Mouse (Mus musculus) stomach, embryonic 16.5 days (tissue): ENCODE data around the gene Kmt2e. TPM values are rescaled to one million over a fixed set of nuclear protein-coding genes. Genes with fewer than 3 reads are reported as not detected.
A peak's percentile ranks its signal among the peaks of the same experiment; 100 is the strongest.
"Not testable (repeated sequence)": the region's sequence is repeated elsewhere in the genome, so short reads cannot be mapped to it uniquely, and the experiment has no call there.

Source experiments
- ATAC-seq: fragments of 200-750 bp; cut with Nextera tagmentation; 2 replicates; pipeline ENCODE4 v1.8.0; 2017; ENCODE audit warnings: moderate number of reproducible peaks, moderate TSS enrichment; ENCODE audit not compliant: insufficient read depth, low FRiP score
- H3K27ac ChIP-seq: fragments of 300-500 bp; sonication (generic); 2 replicates; pipeline ENCODE4 v1.5.1; 2014; ENCODE audit warnings: low read length
- H3K27me3 ChIP-seq: fragments of 300-500 bp; sonication (generic); 2 replicates; pipeline ENCODE4 v1.6.1; 2014; ENCODE audit warnings: low read length, control low read depth, mixed read lengths; ENCODE audit not compliant: control insufficient read depth, insufficient read depth
- H3K36me3 ChIP-seq: fragments of 300-500 bp; sonication (generic); 2 replicates; pipeline ENCODE4 v1.6.1; 2014; ENCODE audit warnings: low read length; ENCODE audit not compliant: control insufficient read depth, insufficient read depth
- H3K4me1 ChIP-seq: fragments of 300-500 bp; sonication (generic); 2 replicates; pipeline ENCODE4 v1.6.1; 2014; ENCODE audit warnings: low read length, control low read depth, mixed read lengths; ENCODE audit not compliant: control insufficient read depth, insufficient read depth
- H3K4me2 ChIP-seq: fragments of 300-500 bp; sonication (generic); 2 replicates; pipeline ENCODE4 v1.6.1; 2014; ENCODE audit warnings: low read depth, low read length, mixed read lengths
- H3K4me3 ChIP-seq: fragments of 300-500 bp; sonication (generic); replicated peaks from 2 replicates; pipeline ENCODE4 v1.5.1; 2014; ENCODE audit warnings: mild to moderate bottlenecking, low read length
- H3K9ac ChIP-seq: fragments of 300-500 bp; sonication (generic); 2 replicates; pipeline ENCODE4 v1.6.1; 2014; ENCODE audit warnings: low read length
- H3K9me3 ChIP-seq: fragments of 300-500 bp; sonication (generic); replicated peaks from 2 replicates; pipeline ENCODE4 v1.6.1; 2016; ENCODE audit warnings: low read length, control low read depth; ENCODE audit not compliant: control insufficient read depth
- WGBS: fragments of 180-500 bp; shearing (Covaris S2); extraction: QIAGEN DNeasy Blood & Tissue Kit; methylation state at CpG from one replicate; pipeline ENCODE4 v1.1.7; 2014; 5-methylcytosine and 5-hydroxymethylcytosine counted together
- polyA plus RNA-seq: library from polyadenylated mRNA; unstranded; fragments of >200 nt; fragmentation: Nextera tagmentation; extraction: Ambion mirVana; gene quantifications from 2 replicates; pipeline ENCODE4 v1.2.1, GENCODE M21; 2015

The Kmt2e gene
- polyA plus RNA-seq, 1 experiment from 2014 or later: 90.9 TPM

DNA sequence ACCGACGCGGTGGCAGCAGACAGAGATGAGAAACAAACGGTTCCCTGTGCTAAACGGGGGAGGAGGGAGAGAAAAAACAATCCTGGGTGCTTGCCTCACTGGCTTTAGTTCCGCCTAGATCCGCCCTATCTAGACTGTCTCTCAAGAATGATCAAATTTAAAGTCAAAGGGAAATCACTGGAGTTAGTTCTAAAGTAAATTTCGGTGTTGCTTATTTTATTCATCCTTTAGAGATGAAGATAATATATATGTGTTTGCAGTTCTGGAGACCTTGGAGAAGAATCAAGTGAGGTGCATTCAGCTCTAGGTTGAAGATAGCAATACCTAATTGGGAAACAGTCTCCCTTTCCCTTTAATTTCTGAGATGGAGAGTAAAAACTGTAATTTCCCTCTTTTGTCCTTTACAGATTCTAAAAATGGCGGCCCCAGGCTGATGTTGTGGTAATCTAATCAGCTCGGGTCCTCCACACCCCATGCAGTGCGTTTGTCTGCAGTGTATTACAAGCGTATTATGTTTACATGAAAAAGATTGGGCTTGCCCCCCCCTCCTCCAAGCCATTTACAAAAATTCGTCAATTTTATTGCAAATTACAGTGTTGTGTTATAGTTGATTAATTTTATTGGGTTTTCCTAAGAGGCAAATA lies 1.4 kb downstream of the Kmt2e start:
- Histone ChIP-seq H3K4me3 (peak overlapping the region; percentile 79), H3K27ac (peak overlapping the region; percentile 100), H3K4me2 (peak overlapping the region; percentile 74), H3K9me3 (no peaks in the 10 kb centered on the region), H3K27me3 (no peaks in the 10 kb centered on the region), H3K36me3 (no peaks in the 10 kb centered on the region), H3K9ac (peak overlapping the region; percentile 96), H3K4me1 (peaks cover 8% of the 10 kb centered on the region; the same call in 1 of the 2 replicates)
- under 1% methylated on average over 13 of the region's 13 CpGs for WGBS
- no peak for ATAC-seq

DNA sequence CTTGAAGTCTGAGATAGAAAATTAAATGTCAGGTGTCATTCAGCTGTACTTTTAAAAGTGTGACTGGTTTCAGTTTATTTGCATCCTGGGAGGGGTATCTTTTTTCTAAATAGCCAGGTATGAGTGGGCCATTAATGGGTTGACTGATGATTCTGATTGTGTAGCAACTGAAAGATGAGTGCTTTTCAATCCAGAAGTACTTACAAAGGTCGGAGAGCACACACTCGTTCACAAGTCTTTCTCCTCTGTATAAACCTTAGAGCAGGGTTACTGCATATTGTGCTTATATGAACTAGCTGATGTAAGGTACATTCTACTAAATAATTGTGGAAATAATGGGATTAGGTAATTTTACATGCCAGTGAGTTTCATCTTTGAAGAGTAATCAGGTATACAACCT lies 2.5 kb downstream of the Kmt2e start:
- no peaks in the 10 kb centered on the region for H3K36me3 ChIP-seq
- H3K4me1 ChIP-seq: peaks cover 6% of the 10 kb centered on the region; the same call in 1 of the 2 replicates
- H3K9me3 ChIP-seq: no peaks in the 10 kb centered on the region
- peak overlapping the region; percentile 79 for H3K4me3 ChIP-seq
- H3K9ac ChIP-seq: no peak overlapping the region
- no peak overlapping the region for H3K27ac ChIP-seq
- H3K27me3 ChIP-seq: no peaks in the 10 kb centered on the region
- H3K4me2 ChIP-seq: peak overlapping the region; percentile 74
- WGBS: 8% methylated on average over 2 of the region's 2 CpGs
- ATAC-seq: no peak

DNA sequence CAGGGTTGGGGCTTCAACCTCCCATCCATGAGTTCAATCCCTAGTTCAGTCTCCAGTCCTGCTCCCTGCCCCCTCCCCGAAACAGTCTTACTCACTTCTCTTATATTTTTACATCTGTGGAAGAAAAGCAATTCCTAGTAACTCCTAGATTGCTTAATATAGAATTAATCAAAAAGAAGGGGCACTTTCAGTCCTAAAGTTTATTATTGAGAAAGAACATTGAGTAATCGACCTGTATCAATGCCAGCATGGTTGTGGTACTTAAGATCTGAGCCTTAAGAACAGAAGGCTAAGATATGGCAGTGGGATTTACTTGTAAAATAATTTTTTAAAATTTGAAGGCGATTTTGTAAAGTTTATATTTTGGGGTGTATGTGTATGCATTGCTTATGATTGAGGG lies 5.6 kb downstream of the Kmt2e start:
- peaks cover 6% of the 10 kb centered on the region; the same call in 1 of the 2 replicates for H3K4me1 ChIP-seq
- H3K27me3 ChIP-seq: no peaks in the 10 kb centered on the region
- ATAC-seq: no peak
- no peak overlapping the region for H3K4me3 ChIP-seq
- no peak overlapping the region for H3K27ac ChIP-seq
- no peaks in the 10 kb centered on the region for H3K9me3 ChIP-seq
- no peak overlapping the region for H3K4me2 ChIP-seq
- H3K36me3 ChIP-seq: no peaks in the 10 kb centered on the region
- WGBS: 85% methylated on average over 3 of the region's 3 CpGs
- H3K9ac ChIP-seq: no peak overlapping the region

DNA sequence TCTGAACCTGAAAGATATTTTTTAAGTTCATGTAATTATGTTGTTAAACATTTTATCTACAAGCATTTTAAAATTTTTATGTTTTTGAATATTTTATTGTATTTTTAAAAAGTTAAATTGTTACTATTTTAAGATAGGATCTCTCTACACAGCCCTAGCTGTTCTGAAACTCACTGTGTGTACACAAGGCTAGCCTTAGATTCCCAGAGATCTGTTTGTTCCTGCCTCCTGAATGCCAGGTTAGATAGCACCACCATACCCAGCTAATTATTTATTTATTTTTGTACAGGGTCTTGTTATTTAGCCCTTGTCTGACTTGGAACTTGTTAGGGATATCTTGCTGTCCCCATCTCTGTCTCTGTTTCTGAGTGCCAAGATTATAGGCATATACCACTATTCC lies 6.3 kb downstream of the Kmt2e start:
- H3K4me1 ChIP-seq: peaks cover 6% of the 10 kb centered on the region; the same call in 1 of the 2 replicates
- ATAC-seq: no peak
- H3K4me2 ChIP-seq: no peak overlapping the region
- H3K4me3 ChIP-seq: no peak overlapping the region
- no peaks in the 10 kb centered on the region for H3K36me3 ChIP-seq
- no peak overlapping the region for H3K27ac ChIP-seq
- H3K9ac ChIP-seq: no peak overlapping the region
- no peaks in the 10 kb centered on the region for H3K9me3 ChIP-seq
- no peaks in the 10 kb centered on the region for H3K27me3 ChIP-seq

DNA sequence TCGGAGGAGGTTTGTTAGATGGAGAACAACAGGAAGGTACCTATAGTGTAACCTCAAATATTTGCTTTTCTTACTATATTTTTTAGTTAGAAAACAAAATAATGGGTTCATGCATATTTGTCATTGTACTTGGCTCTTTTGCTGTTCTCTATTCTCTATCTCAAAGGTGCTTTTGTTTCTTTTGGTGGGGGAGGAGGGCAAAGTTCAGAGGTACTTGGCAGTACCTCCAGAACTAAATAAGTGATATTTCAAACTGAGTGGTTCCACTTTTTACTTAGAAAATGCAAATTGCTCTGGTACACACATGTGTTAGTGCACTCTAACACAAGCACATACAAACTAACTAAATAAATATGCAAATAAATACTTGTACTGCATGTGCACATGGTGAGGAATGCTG lies 7.7 kb downstream of the Kmt2e start:
- Histone ChIP-seq H3K9ac (no peak overlapping the region), H3K4me1 (peaks cover 4% of the 10 kb centered on the region; the same call in 1 of the 2 replicates), H3K27me3 (no peaks in the 10 kb centered on the region), H3K4me3 (no peak overlapping the region), H3K36me3 (no peaks in the 10 kb centered on the region), H3K4me2 (no peak overlapping the region), H3K9me3 (no peaks in the 10 kb centered on the region), H3K27ac (no peak overlapping the region)
- ATAC-seq: no peak
- 71% methylated on average over 1 of the region's 1 CpGs for WGBS

DNA sequence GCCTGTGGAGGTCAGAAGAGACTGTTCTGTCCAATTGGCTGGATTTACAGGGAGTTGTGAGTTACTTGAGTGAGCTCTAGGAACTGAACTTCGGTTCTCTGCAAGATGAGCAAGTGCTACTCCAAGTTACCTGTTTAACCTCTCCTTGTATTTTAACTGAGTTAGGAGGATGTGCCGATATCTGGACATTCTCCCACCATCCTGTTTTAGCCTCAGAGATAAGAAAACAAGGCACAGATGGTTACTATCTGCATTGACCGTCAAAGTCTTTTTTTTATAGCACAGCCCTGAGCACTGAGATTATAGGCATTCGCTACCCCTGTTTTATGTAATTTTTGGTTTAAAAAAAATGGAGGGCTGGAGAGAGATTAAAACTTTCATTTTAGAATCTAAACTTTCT lies 10.2 kb downstream of the Kmt2e start:
- Histone ChIP-seq H3K27me3 (no peaks in the 10 kb centered on the region), H3K4me3 (no peak overlapping the region), H3K4me2 (no peak overlapping the region), H3K36me3 (no peaks in the 10 kb centered on the region), H3K4me1 (peaks cover 4% of the 10 kb centered on the region; the same call in 1 of the 2 replicates), H3K9me3 (no peaks in the 10 kb centered on the region), H3K27ac (no peak overlapping the region), H3K9ac (no peak overlapping the region)
- 70% methylated on average over 4 of the region's 4 CpGs for WGBS
- ATAC-seq: no peak

DNA sequence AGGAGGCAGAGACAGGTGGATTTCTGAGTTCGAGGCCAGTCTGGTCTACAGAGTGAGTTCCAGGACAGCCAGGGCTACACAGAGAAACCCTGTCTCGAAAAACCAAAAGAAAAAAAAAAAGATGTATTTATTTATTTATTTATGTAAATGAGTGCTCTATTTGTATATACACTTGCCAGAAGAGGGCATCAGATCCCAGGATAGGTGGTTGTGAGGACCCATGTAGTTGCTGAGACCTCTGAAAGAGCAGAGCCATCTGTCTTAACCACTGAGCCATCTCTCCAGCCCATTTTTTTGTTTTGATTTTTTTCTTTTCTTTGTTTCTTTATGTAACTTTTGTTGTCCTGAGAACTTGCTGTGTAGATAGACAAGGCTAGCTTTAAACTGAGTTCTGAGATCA lies 19.3 kb downstream of the Kmt2e start:
- not testable (repeated sequence) for H3K4me2 ChIP-seq, H3K36me3 ChIP-seq, ATAC-seq, H3K27ac ChIP-seq, H3K9me3 ChIP-seq, H3K4me1 ChIP-seq, H3K9ac ChIP-seq, H3K27me3 ChIP-seq, H3K4me3 ChIP-seq
- WGBS: 88% methylated on average over 2 of the region's 2 CpGs

DNA sequence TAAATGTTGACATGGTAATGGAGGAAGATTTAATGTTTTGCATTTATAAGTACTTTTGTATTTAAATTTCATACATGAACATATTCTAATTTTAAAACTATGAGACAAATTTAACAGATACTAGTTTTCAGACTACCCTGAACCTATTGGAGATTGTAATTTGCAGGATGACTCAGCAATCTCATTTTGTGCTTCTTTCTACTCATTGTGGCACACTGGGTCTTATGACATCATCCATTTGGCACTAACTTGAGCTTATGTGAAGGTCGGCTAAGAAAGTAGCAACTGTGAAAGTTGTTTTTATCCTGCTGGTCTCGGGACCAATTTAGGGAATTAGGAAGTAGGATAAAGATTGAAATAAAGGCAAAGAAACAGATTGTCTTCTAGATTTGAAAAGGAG lies 27.4 kb downstream of the Kmt2e start:
- H3K9me3 ChIP-seq: no peaks in the 10 kb centered on the region
- ATAC-seq: no peak
- peaks cover 6% of the 10 kb centered on the region for H3K4me1 ChIP-seq
- no peak overlapping the region for H3K9ac ChIP-seq
- no peaks in the 10 kb centered on the region for H3K27me3 ChIP-seq
- H3K36me3 ChIP-seq: 0 out of 2 replicates have a peak, but pooled peaks cover 2% of the 10 kb centered on the region
- 53% methylated on average over 2 of the region's 2 CpGs for WGBS
- no peak overlapping the region for H3K4me3 ChIP-seq
- H3K4me2 ChIP-seq: no peak overlapping the region
- H3K27ac ChIP-seq: no peak overlapping the region

DNA sequence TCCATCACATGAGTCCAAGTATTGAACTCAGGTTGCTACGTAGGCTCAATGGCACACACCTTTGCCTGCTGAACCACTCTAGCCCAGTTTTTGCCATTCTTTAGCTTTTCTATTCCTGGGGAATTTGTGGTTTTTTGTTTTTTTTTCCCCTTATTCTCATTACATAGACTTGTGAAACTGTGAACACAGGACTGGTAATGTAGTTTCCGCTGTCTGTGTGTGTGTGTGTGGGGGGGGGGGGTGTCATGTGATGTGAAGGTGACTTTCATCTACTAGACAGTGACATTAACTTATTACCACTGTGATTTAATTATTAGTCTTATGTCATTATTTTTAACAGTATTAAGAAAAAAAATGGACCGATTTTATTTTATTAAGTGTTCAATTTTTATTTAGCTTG lies 30.0 kb downstream of the Kmt2e start:
- H3K27me3 ChIP-seq: no peaks in the 10 kb centered on the region
- no peaks in the 10 kb centered on the region for H3K4me1 ChIP-seq
- H3K36me3 ChIP-seq: peaks cover 12% of the 10 kb centered on the region; the same call in 1 of the 2 replicates
- H3K4me3 ChIP-seq: no peak overlapping the region
- H3K9me3 ChIP-seq: no peaks in the 10 kb centered on the region
- H3K27ac ChIP-seq: no peak overlapping the region
- WGBS: 97% methylated on average over 3 of the region's 3 CpGs
- no peak overlapping the region for H3K4me2 ChIP-seq
- H3K9ac ChIP-seq: no peak overlapping the region
- ATAC-seq: no peak
